ENCODE assay signal across 1 mouse cellular context in the genomic region with DNA sequence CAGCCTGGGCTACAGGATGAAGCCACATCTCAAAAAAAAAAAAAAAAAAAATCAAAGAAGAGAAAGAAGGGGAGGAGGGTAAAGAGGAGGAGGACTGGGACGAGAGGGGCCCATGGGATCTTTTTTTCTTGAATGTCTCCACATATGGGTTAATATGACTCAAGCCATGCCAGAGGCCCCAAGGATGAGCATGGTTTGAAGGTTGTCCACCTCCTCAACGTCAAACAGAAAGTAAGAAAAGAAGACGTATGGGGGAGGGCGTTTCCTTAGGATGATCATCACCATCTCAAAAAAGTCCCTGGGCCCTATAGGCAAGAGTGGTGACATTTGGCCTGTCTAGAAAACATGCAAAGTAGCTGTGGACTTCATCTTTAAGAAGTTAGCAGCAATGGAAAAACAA.
TF ChIP-seq lines count a peak whose summit lies in the region.

No protein-coding gene starts in this region.

TF ChIP-seq in CH12.LX, 34 proteins besides CTCF, POLR2A, EP300 and RAD21 (continued from another document):
- TF ChIP-seq E2F4 (IDR thresholded peaks at IDR 0.05; ENCODE audit: insufficient replicate concordance, low read depth, low read length) (no peak), MEF2A (IDR thresholded peaks at IDR 0.05; ENCODE audit: borderline replicate concordance, low read depth, low read length) (no peak; the same call in 1 of the 2 replicates), NRF1 (IDR thresholded peaks at IDR 0.05; ENCODE audit: low read depth, low read length) (no peak), JUN (IDR thresholded peaks at IDR 0.05; ENCODE audit: insufficient read depth, low read depth, low read length) (peak; percentile 34), ZNF384 (IDR thresholded peaks at IDR 0.05; ENCODE audit: low read depth, low read length) (peak; percentile 94), SIN3A (IDR thresholded peaks at IDR 0.05; ENCODE audit: low read length) (no peak), ZC3H11A (IDR thresholded peaks at IDR 0.05; ENCODE audit: low read depth, low read length) (no peak), USF1 (IDR thresholded peaks at IDR 0.05; ENCODE audit: low read depth, low read length) (no peak), BHLHE40 (IDR thresholded peaks at IDR 0.05; ENCODE audit: low read depth, low read length) (peak; percentile 58), RCOR1 (conservative IDR thresholded peaks at IDR 0.05; ENCODE audit: low read depth, low read length) (no peak; the same call in 1 of the 2 replicates), UBTF (IDR thresholded peaks at IDR 0.05; ENCODE audit: low read depth, low read length) (no peak), TCF12 (IDR thresholded peaks at IDR 0.05; ENCODE audit: low read depth, low read length) (peak; percentile 47), ETS1 (conservative IDR thresholded peaks at IDR 0.05; ENCODE audit: low read depth, low read length) (no peak; the same call in none of the 2 replicates), JUND (conservative IDR thresholded peaks at IDR 0.05; ENCODE audit: low read depth, low read length) (no peak), MAZ (IDR thresholded peaks at IDR 0.05; ENCODE audit: low read depth, low read length) (no peak; the same call in 1 of the 2 replicates)
